In the genomic region with DNA sequence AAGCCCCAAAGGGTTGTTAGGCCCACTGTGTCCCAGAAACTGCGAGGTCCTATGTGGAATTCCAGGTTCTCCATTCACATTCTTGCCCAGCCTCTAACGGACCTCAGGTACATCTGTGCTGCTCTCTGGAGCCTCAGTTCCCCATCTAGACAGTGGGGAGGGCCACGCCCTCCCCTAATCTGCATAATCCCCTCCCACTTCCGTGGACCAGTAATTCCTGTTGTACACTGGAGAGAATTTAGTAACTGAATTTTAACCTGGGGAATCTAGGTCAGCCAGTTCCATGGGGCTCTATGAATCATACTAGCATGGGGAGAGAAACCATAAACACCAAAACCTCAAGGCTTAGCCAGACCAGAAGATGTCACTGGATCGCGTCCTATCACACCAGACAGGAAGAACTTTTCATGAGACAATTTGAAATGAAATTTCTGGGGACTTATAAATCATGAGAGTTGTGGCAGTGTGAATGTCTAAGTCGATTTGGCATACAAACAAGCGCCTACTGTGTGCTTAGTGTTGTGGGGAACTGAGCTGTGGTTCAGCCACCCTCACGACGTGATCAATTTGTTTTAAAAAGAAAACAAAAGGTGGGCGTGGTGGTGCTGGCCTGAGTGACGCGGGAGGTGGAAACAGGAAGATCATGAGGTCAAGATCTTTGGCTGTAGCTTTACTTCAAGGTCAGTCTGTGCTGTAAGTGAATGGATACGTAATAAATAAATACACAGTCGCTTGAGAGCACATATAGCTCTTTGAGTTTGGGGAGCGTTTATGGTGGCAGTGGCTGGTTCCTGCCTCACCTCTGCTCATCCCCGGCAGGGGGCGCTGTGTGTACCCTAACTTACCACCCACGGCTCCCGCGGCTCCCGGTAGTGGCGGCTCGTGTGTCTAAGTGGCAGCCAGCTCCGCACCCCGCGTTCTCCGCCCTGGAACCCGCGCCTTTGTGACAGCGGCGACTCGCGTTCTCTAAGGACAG, we compare ENCODE assay signal across 8 mouse cellular contexts. TPM values are rescaled to one million over a fixed set of nuclear protein-coding genes. Genes with fewer than 3 reads are reported as not detected.
DNase-seq lines count a peak whose midpoint lies in the region; ATAC-seq and TF ChIP-seq lines count a peak whose summit lies in the region.

No protein-coding gene starts in this region.

- peak; percentile 90 for ATAC-seq in erythroid progenitor cell, adult 5-6 weeks (replicated peaks; ENCODE audit: low FRiP score, poor library complexity, severe bottlenecking)
- ATAC-seq in heart, embryonic 12.5 days (ENCODE audit: insufficient number of reproducible peaks, low FRiP score) = peak; percentile 57; the same call in 1 of the 2 replicates
- ATAC-seq in kidney, postnatal 0 days (replicated peaks; ENCODE audit: low FRiP score, low read depth) = peak; percentile 22; the same call in 1 of the 2 replicates
- peak; percentile 69 for ATAC-seq in liver, embryonic 12.5 days

- H3K9ac ChIP-seq in heart, embryonic 12.5 days = peak overlapping the region; percentile 50
- H3K9ac ChIP-seq in kidney, postnatal 0 days (ENCODE audit: low read depth, low read length) = peak overlapping the region; percentile 41
- H3K9ac ChIP-seq in liver, embryonic 12.5 days = peak overlapping the region; percentile 60

- H3K27me3 ChIP-seq in C2C12 (ENCODE audit: control insufficient read depth, insufficient read depth, insufficient read length) = peaks cover 12% of the 10 kb centered on the region
- H3K27me3 ChIP-seq in heart, embryonic 12.5 days (replicated peaks) = 0 out of 2 replicates have a peak, but pooled peaks cover 5% of the 10 kb centered on the region
- no peaks in the 10 kb centered on the region for H3K27me3 ChIP-seq in kidney, postnatal 0 days (ENCODE audit: insufficient read depth, low read length)
- peaks cover 9% of the 10 kb centered on the region for H3K27me3 ChIP-seq in liver, embryonic 12.5 days (replicated peaks)
- H3K27me3 ChIP-seq in splenic B cell, adult 2 months (ENCODE audit: control insufficient read depth, insufficient read depth, low read length, poor library complexity, severe bottlenecking) = no peaks in the 10 kb centered on the region

- H3K4me3 ChIP-seq in C2C12 (ENCODE audit: insufficient read depth, poor library complexity, severe bottlenecking) = peak overlapping the region; percentile 11
- peak overlapping the region; percentile 44 for H3K4me3 ChIP-seq in heart, embryonic 12.5 days
- H3K4me3 ChIP-seq in kidney, postnatal 0 days (replicated peaks; ENCODE audit: low read depth, low read length) = peak overlapping the region; percentile 39
- peak overlapping the region; percentile 56 for H3K4me3 ChIP-seq in liver, embryonic 12.5 days

- peak; percentile 90 for DNase-seq in brain, adult 2 months (ENCODE audit: low read depth, low spot score)
- peak; percentile 91 for DNase-seq in kidney, postnatal 0 days (ENCODE audit: low spot score)
- DNase-seq in naive thymus-derived CD4-positive, alpha-beta T cell, adult 2 months (ENCODE audit: low read depth) = peak; percentile 95
- DNase-seq in splenic B cell, adult 2 months (ENCODE audit: low read depth, low spot score) = peak; percentile 92

- peak overlapping the region; percentile 85 for H3K4me2 ChIP-seq in heart, embryonic 12.5 days
- peak overlapping the region; percentile 78 for H3K4me2 ChIP-seq in kidney, postnatal 0 days (ENCODE audit: low read length)
- H3K4me2 ChIP-seq in liver, embryonic 12.5 days = peak overlapping the region; percentile 80

- H3ac ChIP-seq in C2C12 (ENCODE audit: control insufficient read depth, insufficient read length, low read depth) = peak overlapping the region; percentile 38

- no peaks in the 10 kb centered on the region for H3K79me3 ChIP-seq in C2C12 (ENCODE audit: low read depth)

- no peaks in the 10 kb centered on the region for H3K79me2 ChIP-seq in C2C12 (ENCODE audit: control insufficient read depth, insufficient read depth)

- H3K4me1 ChIP-seq in heart, embryonic 12.5 days (replicated peaks) = peaks cover 34% of the 10 kb centered on the region
- peaks cover 11% of the 10 kb centered on the region; the same call in 1 of the 2 replicates for H3K4me1 ChIP-seq in kidney, postnatal 0 days (replicated peaks; ENCODE audit: insufficient read depth, low read length)
- H3K4me1 ChIP-seq in liver, embryonic 12.5 days = peaks cover 63% of the 10 kb centered on the region

- no peak overlapping the region for H3K27ac ChIP-seq in heart, embryonic 12.5 days (ENCODE audit: poor library complexity, severe bottlenecking)
- H3K27ac ChIP-seq in kidney, postnatal 0 days = no peak overlapping the region
- no peak overlapping the region; the same call in 1 of the 2 replicates for H3K27ac ChIP-seq in liver, embryonic 12.5 days

- 8% methylated on average over 34 of the region's 34 CpGs for WGBS in heart, embryonic 12.5 days
- WGBS in kidney, postnatal 0 days = 8% methylated on average over 34 of the region's 34 CpGs
- WGBS in liver, embryonic 12.5 days (ENCODE audit: insufficient replicate concordance) = 3% methylated on average over 34 of the region's 34 CpGs

- no peaks in the 10 kb centered on the region; the same call in 1 of the 2 replicates for H3K9me3 ChIP-seq in heart, embryonic 12.5 days (replicated peaks)
- H3K9me3 ChIP-seq in kidney, postnatal 0 days (replicated peaks; ENCODE audit: low read length) = no peaks in the 10 kb centered on the region
- no peaks in the 10 kb centered on the region for H3K9me3 ChIP-seq in liver, embryonic 12.5 days (replicated peaks)

- H3K36me3 ChIP-seq in C2C12 (ENCODE audit: control insufficient read depth, insufficient read depth) = no peaks in the 10 kb centered on the region
- no peaks in the 10 kb centered on the region for H3K36me3 ChIP-seq in heart, embryonic 12.5 days
- H3K36me3 ChIP-seq in kidney, postnatal 0 days (ENCODE audit: insufficient read depth, low read length) = no peaks in the 10 kb centered on the region
- no peaks in the 10 kb centered on the region for H3K36me3 ChIP-seq in liver, embryonic 12.5 days
- H3K36me3 ChIP-seq in splenic B cell, adult 2 months (ENCODE audit: control insufficient read depth, insufficient read depth, low read length, poor library complexity, severe bottlenecking) = no peaks in the 10 kb centered on the region

- peak; percentile 83 for TF ChIP-seq CTCF in C2C12 (IDR thresholded peaks at IDR 0.05; ENCODE audit: control insufficient read depth, insufficient read depth, insufficient read length)
- peak; percentile 85 for TF ChIP-seq CTCF in kidney, postnatal 0 days (IDR thresholded peaks at IDR 0.05; ENCODE audit: low read depth)

TF ChIP-seq in C2C12, 6 proteins besides CTCF, POLR2A, EP300 and RAD21:
- no peak for TF ChIP-seq MAX (IDR thresholded peaks at IDR 0.05)
- TF ChIP-seq CEBPB (IDR thresholded peaks at IDR 0.05; ENCODE audit: low read depth) = no peak
- TF ChIP-seq USF1 (IDR thresholded peaks at IDR 0.05; ENCODE audit: low read depth) = no peak
- TF ChIP-seq MYOG (IDR thresholded peaks at IDR 0.05; ENCODE audit: control insufficient read depth, extremely low read depth, insufficient read length) = no peak
- no peak for TF ChIP-seq FOSL1 (IDR thresholded peaks at IDR 0.05; ENCODE audit: insufficient read depth, low read length, poor library complexity, severe bottlenecking)
- no peak for TF ChIP-seq MYOD1 (IDR thresholded peaks at IDR 0.05; ENCODE audit: control insufficient read depth, insufficient read length, low read depth)
TF ChIP-seq in C2C12: peak in this region for 0.

RNA-seq across cellular contexts. Expression of a gene that starts 9.3 kb away (rescaled TPM):
- polyA plus RNA-seq in C2C12 (2012; fragmentation: generic; extraction: Trizol) = not detected
- not detected in 2 replicates for total RNA-seq in erythroid progenitor cell, adult 5-6 weeks (2015; ENCODE audit: low replicate concordance)
- not detected in 2 replicates for total RNA-seq in erythroid progenitor cell, adult 5-6 weeks (2017; ENCODE audit: low replicate concordance)
- polyA plus RNA-seq in heart, embryonic 12.5 days (2016; fragmentation: Nextera tagmentation; extraction: Ambion mirVana) = 0.33 and 0.42 TPM in 2 replicates
- polyA plus RNA-seq in kidney, postnatal 0 days (2015; fragmentation: Nextera tagmentation; extraction: Ambion mirVana) = not detected in 2 replicates
- not detected in 2 replicates for polyA plus RNA-seq in liver, embryonic 12.5 days (2016; fragmentation: Nextera tagmentation; extraction: Ambion mirVana)

RNA-seq across cellular contexts. Expression of a gene that starts 26.7 kb away (rescaled TPM):
- 183 TPM for polyA plus RNA-seq in C2C12 (2012; fragmentation: generic; extraction: Trizol)
- 310 and 340 TPM in 2 replicates for total RNA-seq in erythroid progenitor cell, adult 5-6 weeks (2015; ENCODE audit: low replicate concordance)
- 91.1 and 263 TPM in 2 replicates for total RNA-seq in erythroid progenitor cell, adult 5-6 weeks (2017; ENCODE audit: low replicate concordance)
- 222 and 230 TPM in 2 replicates for polyA plus RNA-seq in heart, embryonic 12.5 days (2016; fragmentation: Nextera tagmentation; extraction: Ambion mirVana)
- 203 and 220 TPM in 2 replicates for polyA plus RNA-seq in kidney, postnatal 0 days (2015; fragmentation: Nextera tagmentation; extraction: Ambion mirVana)
- 228 and 229 TPM in 2 replicates for polyA plus RNA-seq in liver, embryonic 12.5 days (2016; fragmentation: Nextera tagmentation; extraction: Ambion mirVana)

RNA-seq across cellular contexts. Expression of a gene that starts 30.6 kb away (rescaled TPM):
- polyA plus RNA-seq in C2C12 (2012; fragmentation: generic; extraction: Trizol) = not detected
- not detected in 2 replicates for total RNA-seq in erythroid progenitor cell, adult 5-6 weeks (2015; ENCODE audit: low replicate concordance)
- total RNA-seq in erythroid progenitor cell, adult 5-6 weeks (2017; ENCODE audit: low replicate concordance) = 8.2 TPM in 1 of 2 replicates, not detected in the other
- polyA plus RNA-seq in heart, embryonic 12.5 days (2016; fragmentation: Nextera tagmentation; extraction: Ambion mirVana) = 7,161 and 7,647 TPM in 2 replicates
- 0.80 and 1.4 TPM in 2 replicates for polyA plus RNA-seq in kidney, postnatal 0 days (2015; fragmentation: Nextera tagmentation; extraction: Ambion mirVana)
- 0.35 and 2.5 TPM in 2 replicates for polyA plus RNA-seq in liver, embryonic 12.5 days (2016; fragmentation: Nextera tagmentation; extraction: Ambion mirVana)

Comparison
In these comparisons a context has a peak if more than half of its experiments do, and no peak if none do; other contexts are left out.
1. ATAC-seq: peak in every context shown above with its lines; median percentile 90 in erythroid progenitor cell, adult 5-6 weeks; 69 in liver, embryonic 12.5 days; 57 in heart, embryonic 12.5 days; 22 in kidney, postnatal 0 days.
2. RNA of a gene that starts 30.6 kb away (polyA plus RNA-seq): 7,161 to 7,647 TPM in heart, embryonic 12.5 days; 0.80 to 1.4 TPM in kidney, postnatal 0 days, 0.35 to 2.5 TPM in liver, embryonic 12.5 days and not detected in C2C12 (single experiment); every median in the first group is over 1,000 times any median in the second.
3. Peak in every context shown above with its lines, with median percentiles within 50 percentile points of each other: H3K4me3 ChIP-seq, DNase-seq, H3K4me2 ChIP-seq and H3K9ac ChIP-seq.